Mouse (Mus musculus): ENCODE results near the gene Hist1h1t.

DNA sequence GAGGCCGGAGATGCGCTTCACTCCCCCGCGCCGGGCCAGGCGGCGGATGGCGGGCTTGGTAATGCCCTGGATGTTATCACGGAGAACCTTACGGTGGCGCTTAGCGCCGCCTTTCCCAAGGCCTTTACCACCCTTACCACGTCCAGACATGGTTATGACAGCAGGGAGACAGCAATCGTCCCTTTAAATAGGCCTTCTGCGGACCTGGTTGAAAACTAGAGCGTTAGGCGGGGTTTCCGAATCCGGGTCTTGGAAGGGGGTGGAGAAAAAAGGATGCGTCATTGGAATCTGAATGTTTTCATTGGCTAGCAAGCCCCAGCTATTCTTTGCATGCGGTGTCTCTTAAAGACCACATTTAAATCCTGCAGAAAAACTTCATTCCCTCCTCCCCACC, 2.7 kb downstream of the Hist1h1t start, which contains the start of gene Hist1h4c:
- TF ChIP-seq GATA1 (IDR thresholded peaks at IDR 0.05; ENCODE audit: borderline replicate concordance, low read length) (no peak), FLI1 (IDR thresholded peaks at IDR 0.05; ENCODE audit: low read length) (no peak)

Measured in megakaryocyte, embryonic 14.5 days (primary cell).